Mouse (Mus musculus): ENCODE measurements around the gene Gmcl1.

- TF ChIP-seq CTCF (IDR thresholded peaks at IDR 0.05; ENCODE audit: low read depth) (no peak), EP300 (optimal IDR thresholded peaks at IDR 0.05) (no peak)
Observed at GRCm38 (mm10) chr6:86721977-86722376, 11.2 kb downstream of the Gmcl1 start.
